Mouse (Mus musculus) intestine, embryonic 16.5 days (tissue): ENCODE measurements at regions not wholly inside any gene's neighbourhood (a gene's known extent, or its start where the extent isn't known, plus 50 kb on each side); places are given as distances from the start of the nearest gene placed in this dataset.
A peak's percentile ranks its signal among the peaks of the same experiment; 100 is the strongest.

ENCODE experiments used
- ATAC-seq: fragments of 200-750 bp; cut with Nextera tagmentation; 2 replicates; pipeline ENCODE4 v1.8.0; 2017; ENCODE audit warnings: moderate TSS enrichment, moderate library complexity
- H3K27ac ChIP-seq: fragments of 300-500 bp; sonication (generic); 2 replicates; pipeline ENCODE4 v1.5.1; 2014; ENCODE audit warnings: mild to moderate bottlenecking, low read length
- H3K27me3 ChIP-seq: fragments of 300-500 bp; sonication (generic); replicated peaks from 2 replicates; pipeline ENCODE4 v1.6.1; 2014; ENCODE audit warnings: low read length, control low read depth, mixed read lengths; ENCODE audit not compliant: control insufficient read depth, insufficient read depth
- H3K36me3 ChIP-seq: fragments of 300-500 bp; sonication (generic); 2 replicates; pipeline ENCODE4 v1.6.1; 2014; ENCODE audit warnings: low read length, control low read depth; ENCODE audit not compliant: control insufficient read depth, insufficient read depth
- H3K4me1 ChIP-seq: fragments of 300-500 bp; sonication (generic); 2 replicates; pipeline ENCODE4 v1.6.1; 2014; ENCODE audit warnings: low read length, control low read depth, mixed read lengths; ENCODE audit not compliant: control insufficient read depth, insufficient read depth
- H3K4me2 ChIP-seq: fragments of 300-500 bp; sonication (generic); 2 replicates; pipeline ENCODE4 v1.6.1; 2014; ENCODE audit warnings: low read depth, low read length, control low read depth
- H3K4me3 ChIP-seq: fragments of 300-500 bp; sonication (generic); 2 replicates; pipeline ENCODE4 v1.5.1; 2014; ENCODE audit warnings: mild to moderate bottlenecking, low read length
- H3K9ac ChIP-seq: fragments of 300-500 bp; sonication (generic); 2 replicates; pipeline ENCODE4 v1.6.1; 2014; ENCODE audit warnings: low read depth, low read length
- H3K9me3 ChIP-seq: fragments of 300-500 bp; sonication (generic); 2 replicates; pipeline ENCODE4 v1.6.1; 2016; ENCODE audit warnings: low read length, control low read depth; ENCODE audit not compliant: control insufficient read depth
- WGBS: fragments of 180-500 bp; shearing (Covaris S2); extraction: QIAGEN DNeasy Blood & Tissue Kit; methylation state at CpG from one replicate; pipeline ENCODE4 v1.1.7; 2014; 5-methylcytosine and 5-hydroxymethylcytosine counted together

- H3K4me1 ChIP-seq: peaks cover 3% of the 10 kb centered on the region; the same call in 1 of the 2 replicates
- H3K4me3 ChIP-seq: no peak overlapping the region
- no peak overlapping the region for H3K9ac ChIP-seq
- no peaks in the 10 kb centered on the region for H3K9me3 ChIP-seq
- H3K27me3 ChIP-seq: no peaks in the 10 kb centered on the region
- H3K27ac ChIP-seq: no peak overlapping the region
- no peaks in the 10 kb centered on the region for H3K36me3 ChIP-seq
- ATAC-seq: no peak
- WGBS: 83% methylated on average over 2 of the region's 2 CpGs
- H3K4me2 ChIP-seq: no peak overlapping the region
Measured at GRCm38 (mm10) chr4:64269117-64269516, 222.3 kb upstream of the Tnc start.

- H3K9ac ChIP-seq: no peak overlapping the region
- H3K27me3 ChIP-seq: no peaks in the 10 kb centered on the region
- H3K4me2 ChIP-seq: no peak overlapping the region
- H3K4me3 ChIP-seq: no peak overlapping the region
- H3K4me1 ChIP-seq: no peaks in the 10 kb centered on the region
- ATAC-seq: no peak
- no peaks in the 10 kb centered on the region for H3K9me3 ChIP-seq
- no peaks in the 10 kb centered on the region for H3K36me3 ChIP-seq
- H3K27ac ChIP-seq: no peak overlapping the region
Measured at GRCm38 (mm10) chr4:64260473-64260872, 213.7 kb upstream of the Tnc start.

- Histone ChIP-seq H3K4me2 (no peak overlapping the region), H3K9ac (no peak overlapping the region), H3K9me3 (no peaks in the 10 kb centered on the region), H3K4me1 (no peaks in the 10 kb centered on the region), H3K36me3 (no peaks in the 10 kb centered on the region), H3K27me3 (no peaks in the 10 kb centered on the region), H3K4me3 (no peak overlapping the region), H3K27ac (no peak overlapping the region)
- ATAC-seq: no peak
Measured at GRCm38 (mm10) chr4:64260188-64260444, 213.3 kb upstream of the Tnc start.

GRCm38 (mm10) chr4:64259348-64260187, 212.8 kb upstream of the Tnc start:
- no peaks in the 10 kb centered on the region for H3K9me3 ChIP-seq
- no peaks in the 10 kb centered on the region for H3K4me1 ChIP-seq
- H3K27ac ChIP-seq: no peak overlapping the region
- H3K36me3 ChIP-seq: no peaks in the 10 kb centered on the region
- WGBS: 74% methylated on average over 6 of the region's 6 CpGs
- H3K27me3 ChIP-seq: no peaks in the 10 kb centered on the region
- no peak overlapping the region for H3K4me3 ChIP-seq
- ATAC-seq: no peak
- H3K9ac ChIP-seq: no peak overlapping the region
- no peak overlapping the region for H3K4me2 ChIP-seq

GRCm38 (mm10) chr4:64255253-64255652, 208.4 kb upstream of the Tnc start:
- Histone ChIP-seq H3K27ac (no peak overlapping the region), H3K4me1 (no peaks in the 10 kb centered on the region), H3K4me2 (no peak overlapping the region), H3K27me3 (no peaks in the 10 kb centered on the region), H3K36me3 (no peaks in the 10 kb centered on the region), H3K9me3 (no peaks in the 10 kb centered on the region), H3K9ac (no peak overlapping the region), H3K4me3 (no peak overlapping the region)
- ATAC-seq: no peak
- 60% methylated on average over 8 of the region's 8 CpGs for WGBS

- Histone ChIP-seq H3K27me3 (no peaks in the 10 kb centered on the region), H3K4me3 (no peak overlapping the region), H3K9ac (no peak overlapping the region), H3K27ac (no peak overlapping the region), H3K4me2 (no peak overlapping the region), H3K9me3 (no peaks in the 10 kb centered on the region), H3K36me3 (no peaks in the 10 kb centered on the region), H3K4me1 (no peaks in the 10 kb centered on the region)
- no peak for ATAC-seq
- WGBS: 83% methylated on average over 5 of the region's 5 CpGs
Measured at GRCm38 (mm10) chr4:64250691-64251090, 203.9 kb upstream of the Tnc start.

GRCm38 (mm10) chr4:64238196-64238740, 191.5 kb upstream of the Tnc start:
- Histone ChIP-seq H3K36me3 (no peaks in the 10 kb centered on the region), H3K27me3 (no peaks in the 10 kb centered on the region), H3K4me2 (no peak overlapping the region), H3K9me3 (no peaks in the 10 kb centered on the region), H3K27ac (no peak overlapping the region), H3K4me3 (no peak overlapping the region), H3K4me1 (no peaks in the 10 kb centered on the region), H3K9ac (no peak overlapping the region)
- ATAC-seq: peak; percentile 26; the same call in 1 of the 2 replicates
- WGBS: 44% methylated on average over 5 of the region's 5 CpGs

GRCm38 (mm10) chr4:64235534-64235933, 188.7 kb upstream of the Tnc start:
- no peak for ATAC-seq
- Histone ChIP-seq H3K4me1 (no peaks in the 10 kb centered on the region), H3K4me2 (no peak overlapping the region), H3K36me3 (no peaks in the 10 kb centered on the region), H3K9me3 (no peaks in the 10 kb centered on the region), H3K4me3 (no peak overlapping the region), H3K27ac (no peak overlapping the region), H3K9ac (no peak overlapping the region), H3K27me3 (no peaks in the 10 kb centered on the region)
- WGBS: 84% methylated on average over 4 of the region's 4 CpGs

GRCm38 (mm10) chr4:64232159-64232558, 185.3 kb upstream of the Tnc start:
- Histone ChIP-seq H3K36me3 (no peaks in the 10 kb centered on the region), H3K27ac (no peak overlapping the region), H3K9ac (no peak overlapping the region), H3K27me3 (no peaks in the 10 kb centered on the region), H3K4me3 (no peak overlapping the region), H3K4me2 (no peak overlapping the region), H3K4me1 (no peaks in the 10 kb centered on the region), H3K9me3 (no peaks in the 10 kb centered on the region)
- WGBS: 80% methylated on average over 4 of the region's 4 CpGs
- ATAC-seq: no peak

- Histone ChIP-seq H3K9ac (no peak overlapping the region), H3K27me3 (no peaks in the 10 kb centered on the region), H3K27ac (no peak overlapping the region), H3K9me3 (no peaks in the 10 kb centered on the region), H3K4me1 (no peaks in the 10 kb centered on the region), H3K36me3 (no peaks in the 10 kb centered on the region), H3K4me3 (no peak overlapping the region), H3K4me2 (no peak overlapping the region)
- ATAC-seq: no peak
- 69% methylated on average over 3 of the region's 3 CpGs for WGBS
Measured at GRCm38 (mm10) chr4:64228341-64228740, 181.5 kb upstream of the Tnc start.
